Mouse (Mus musculus) natural killer cell, adult 2 months (primary cell): Measurements from ENCODE around the gene Rims4.

Experiments used
- DNase-seq, 2 experiments: peaks; one replicate each; pipeline ENCODE4 v3.0.0; 2022; ENCODE audit warnings: low spot score in 2 of 2

Gene Rims4

DNA sequence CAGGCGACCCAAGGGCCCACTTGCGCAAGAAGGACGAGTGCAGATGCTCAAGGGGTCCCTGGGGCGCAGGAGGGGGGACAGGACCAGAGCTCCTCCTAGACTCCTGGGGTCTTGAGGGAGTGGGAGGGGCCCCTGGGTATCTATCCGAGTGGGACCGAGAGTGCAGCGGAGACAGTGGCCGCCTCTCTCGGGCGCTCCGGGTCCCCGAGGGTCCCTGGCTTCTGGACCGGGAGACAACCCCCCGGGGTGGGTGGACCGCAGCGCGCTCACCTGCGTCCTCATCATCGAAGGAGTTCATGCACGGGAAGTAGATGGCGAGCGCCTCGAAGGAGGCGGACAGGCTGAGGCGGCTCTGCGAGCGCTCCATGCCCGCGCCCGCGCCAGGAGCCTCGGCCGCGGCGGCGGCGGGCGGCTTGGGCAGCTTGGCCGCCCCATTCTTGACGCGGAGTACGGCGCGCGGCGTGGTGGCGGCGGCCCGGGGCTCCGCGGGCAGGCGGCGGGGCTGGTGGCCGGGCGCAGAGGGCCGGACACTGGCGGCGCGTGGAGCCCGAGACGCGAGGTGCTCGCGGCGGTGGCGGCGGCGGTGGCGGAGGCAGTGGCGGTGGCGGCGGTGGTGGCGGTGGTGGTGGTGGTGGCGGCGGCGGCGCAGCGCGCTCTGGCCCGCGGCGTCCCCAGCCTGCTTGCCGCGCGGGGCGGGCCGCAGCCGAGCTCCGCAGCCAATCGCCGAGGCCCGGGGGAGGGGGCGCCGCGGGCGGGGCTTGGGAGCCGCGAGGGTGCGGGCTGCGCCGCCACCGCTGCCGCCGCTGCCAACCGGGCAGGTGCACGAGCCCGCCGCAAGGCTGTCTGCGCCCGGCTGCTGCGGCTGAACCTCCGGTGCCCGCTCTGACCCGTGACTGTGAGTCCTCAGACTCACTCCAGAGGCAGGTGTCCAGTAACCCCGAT lies at the start of gene Rims4:
TSS of gene Rims4 (minus strand) at position 367 of the 942 bp plus-strand sequence.
- no peak for DNase-seq

DNA sequence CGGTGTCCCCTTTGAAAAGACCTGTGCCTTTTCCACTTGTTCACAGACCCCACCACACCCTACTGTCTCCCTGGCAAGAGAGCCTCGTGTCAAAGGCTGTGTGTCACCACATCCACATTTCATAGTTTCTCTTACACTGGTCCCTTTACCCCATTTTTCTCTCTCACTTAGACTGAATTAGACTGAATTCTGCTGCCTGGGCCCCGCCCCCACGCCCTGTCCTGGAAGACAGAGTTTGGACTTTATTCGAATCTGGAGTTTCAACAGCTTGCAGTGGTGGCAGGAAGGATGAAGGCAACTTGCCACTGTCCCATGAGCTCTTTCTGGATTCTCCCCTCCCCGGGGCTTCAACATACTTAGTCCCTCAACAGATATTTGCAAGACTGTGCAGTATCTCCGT lies 47.2 kb upstream of the Rims4 start:
- DNase-seq = no peak

DNA sequence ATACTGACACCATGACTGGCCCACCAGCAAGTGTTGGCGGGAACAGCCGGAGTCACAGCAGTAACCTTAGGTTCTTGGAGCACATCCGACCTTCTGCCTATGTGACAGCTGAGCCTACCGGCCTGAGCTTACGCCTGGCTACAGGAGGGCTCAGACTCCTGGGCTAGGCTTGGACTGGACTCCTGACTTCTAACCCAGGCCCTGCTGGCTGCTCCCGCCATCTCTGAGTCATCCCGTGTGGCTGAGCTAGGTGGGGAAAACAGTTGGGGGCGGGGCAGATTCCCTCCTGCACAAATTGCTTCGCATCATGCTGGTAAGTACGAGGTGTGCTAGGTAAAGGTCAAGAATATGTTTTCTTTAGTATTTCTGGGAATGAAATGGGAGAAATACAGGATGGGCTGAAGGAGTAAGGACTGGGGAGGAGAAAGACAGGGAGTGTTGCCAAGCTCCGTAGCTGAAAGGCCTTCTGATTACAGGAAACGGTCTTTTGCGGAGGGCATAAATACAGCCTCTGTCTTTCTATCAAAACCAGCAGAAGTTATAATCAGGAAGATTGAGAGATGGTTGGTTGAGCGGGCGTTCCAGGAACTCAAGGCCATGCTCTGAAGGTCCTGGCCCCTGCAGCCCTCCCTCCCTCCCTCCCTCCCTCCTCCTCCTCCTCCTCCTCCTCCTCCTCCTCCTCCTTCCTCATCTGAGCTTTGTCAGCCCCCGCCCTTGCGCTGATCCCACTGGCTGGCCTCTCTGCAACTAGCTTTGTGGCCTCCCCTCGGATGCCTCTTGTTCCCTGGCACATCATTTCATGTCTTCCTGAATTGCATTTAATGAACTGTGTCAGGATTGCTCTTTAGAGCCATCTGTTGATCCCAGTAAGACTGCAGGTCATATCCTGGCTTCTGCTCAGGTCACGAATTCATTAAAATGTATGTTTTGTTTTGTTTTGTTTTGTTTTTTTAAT lies 46.4 kb upstream of the Rims4 start:
- no peak for DNase-seq

DNA sequence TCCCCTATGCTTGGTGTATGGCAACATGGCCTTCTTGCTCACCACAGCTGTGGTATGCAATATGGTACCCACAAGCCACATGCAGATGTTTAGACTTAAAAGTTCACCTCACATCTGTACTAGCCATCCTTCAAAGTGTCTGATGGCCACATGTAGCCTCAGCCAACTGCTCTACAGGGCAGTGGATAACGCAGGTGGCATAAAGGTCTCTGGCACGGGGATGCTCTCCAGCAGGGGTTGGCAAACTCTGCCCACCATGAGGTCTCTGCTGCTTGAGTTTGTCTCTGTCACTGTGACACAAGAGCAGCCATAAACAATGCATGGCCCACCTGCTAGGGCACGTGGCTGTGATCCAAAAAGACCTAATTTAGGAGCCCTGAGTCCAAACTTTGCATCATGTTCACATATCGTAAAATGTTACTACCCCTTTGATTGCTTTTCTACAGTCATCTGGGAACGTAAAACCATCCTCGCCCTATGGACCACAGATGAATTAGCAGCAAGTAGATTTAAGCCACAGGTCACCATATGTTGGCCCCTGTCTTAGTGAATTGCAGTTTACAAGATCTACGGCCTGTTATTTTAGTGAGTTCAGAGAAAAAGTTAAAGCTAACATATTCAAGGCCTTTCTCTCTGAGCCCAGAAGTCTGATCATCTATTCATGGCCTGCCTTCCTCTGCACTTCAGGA lies 35.3 kb upstream of the Rims4 start:
- DNase-seq = no peak

DNA sequence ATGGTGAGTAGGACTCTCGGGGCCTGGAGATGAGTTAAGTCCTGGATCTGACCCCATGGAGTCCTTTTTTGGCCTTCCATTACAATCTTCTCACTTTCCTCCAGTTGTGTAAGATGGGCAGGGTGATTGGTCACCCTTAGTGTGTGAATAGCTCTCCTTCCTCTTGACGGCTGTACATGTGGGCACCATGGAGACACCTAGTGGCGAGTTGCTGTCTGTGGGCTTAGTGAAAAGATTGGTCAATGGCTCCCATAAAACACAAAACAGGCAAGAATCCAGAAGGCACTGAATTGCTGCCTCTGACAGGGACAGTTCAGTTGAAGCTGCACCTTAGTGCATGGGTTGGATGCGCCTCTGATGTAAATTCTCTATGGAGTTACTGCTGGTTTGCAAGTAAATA lies 33.3 kb upstream of the Rims4 start:
- peak; percentile 9 to 24 for DNase-seq

DNA sequence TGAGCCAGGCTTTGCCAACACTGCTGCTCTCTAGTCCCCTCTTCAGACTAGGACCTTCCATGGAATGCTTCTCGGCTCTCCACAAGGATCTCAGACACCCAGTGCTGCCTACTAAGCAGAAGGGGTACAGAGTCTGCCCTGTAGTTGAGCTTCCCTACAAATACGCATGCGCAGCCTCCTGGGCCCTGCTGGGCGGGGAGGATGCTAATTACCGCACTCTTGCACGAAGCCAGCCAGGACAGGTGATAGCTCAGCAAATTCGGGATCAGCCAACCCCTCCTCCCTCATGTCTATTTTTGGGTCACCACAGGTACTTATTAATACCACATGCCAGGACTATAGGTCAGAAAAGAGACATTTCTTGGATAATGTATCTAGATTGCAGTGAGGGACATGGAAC lies 29.5 kb upstream of the Rims4 start:
- DNase-seq = no peak

DNA sequence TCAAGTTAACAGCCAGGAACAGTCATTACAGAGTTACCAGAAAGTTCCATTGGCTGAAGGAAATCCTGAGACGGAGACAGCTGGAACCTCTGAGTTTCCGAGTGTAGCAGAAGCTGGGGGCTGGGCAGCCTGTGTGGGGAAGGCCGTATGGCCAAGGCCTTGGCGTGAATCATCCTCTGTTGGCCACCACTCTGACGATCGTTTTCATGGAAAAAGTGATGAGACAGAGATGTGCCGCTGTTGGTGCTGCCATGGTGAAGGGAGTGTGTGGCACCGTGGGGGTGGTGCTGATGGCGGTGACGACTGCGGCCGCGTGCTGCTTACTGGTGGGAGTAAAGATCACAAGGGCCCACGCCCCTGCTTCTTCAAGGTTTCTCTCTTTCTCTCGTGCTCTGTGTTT lies 27.7 kb upstream of the Rims4 start:
- no peak for DNase-seq

DNA sequence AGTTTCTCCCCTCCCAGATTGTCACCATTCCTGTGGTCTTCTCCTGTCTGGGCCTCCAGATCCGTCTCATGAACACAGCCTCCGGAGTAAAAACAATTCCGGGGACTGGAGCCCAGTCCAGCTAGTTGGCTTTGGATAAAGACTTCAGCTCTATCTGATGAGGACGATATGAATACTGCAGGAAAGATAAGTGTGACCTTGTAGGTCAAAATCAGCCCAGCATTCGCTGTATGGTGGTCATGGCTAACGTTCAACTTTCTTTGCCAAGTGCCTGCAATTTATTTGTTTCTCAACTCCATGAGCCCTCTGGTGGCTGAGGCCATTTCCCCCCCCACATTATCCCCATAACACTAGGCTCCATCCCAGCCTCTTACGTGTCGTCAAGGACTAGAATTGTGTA lies 26.0 kb upstream of the Rims4 start:
- DNase-seq = no peak

DNA sequence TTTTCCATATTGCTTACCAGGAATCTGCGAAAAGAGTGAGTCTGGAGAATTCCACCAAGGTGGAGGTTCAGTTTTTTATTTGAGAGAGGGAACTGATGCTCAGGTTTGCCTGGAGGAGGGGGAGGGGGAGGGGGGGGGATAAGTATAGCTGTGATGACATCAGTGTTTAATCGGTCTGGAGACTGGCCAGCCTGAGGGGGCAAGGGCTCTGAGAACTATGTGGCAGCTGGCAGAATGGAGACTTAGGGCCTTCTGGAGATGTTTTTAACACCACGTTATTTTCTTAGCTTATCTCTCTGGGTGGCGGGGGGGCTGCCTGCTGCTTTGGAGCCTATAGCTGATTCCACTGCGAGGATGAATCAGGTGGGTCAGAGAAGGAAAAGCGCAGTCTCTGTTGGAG lies 24.6 kb upstream of the Rims4 start:
- DNase-seq = no peak

DNA sequence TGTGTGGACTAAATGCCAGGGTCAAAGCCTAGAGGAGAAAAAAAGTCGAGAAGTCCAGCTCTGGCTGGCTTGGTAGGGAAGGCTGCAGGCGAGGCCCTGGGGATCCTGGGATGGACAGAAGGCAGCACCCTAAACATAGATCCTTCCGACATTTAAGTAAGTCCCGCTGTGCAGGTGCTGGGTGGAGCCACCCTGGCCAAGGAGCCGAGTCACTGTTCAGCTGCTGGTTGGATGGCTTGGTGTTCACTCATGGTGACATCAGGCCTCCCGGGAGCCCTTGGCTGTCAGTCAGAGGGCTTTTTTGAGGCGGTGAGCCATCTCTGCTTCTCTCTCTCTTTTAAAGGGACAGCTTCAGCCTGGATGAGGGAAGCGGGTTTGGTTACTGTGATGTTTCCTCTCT lies 21.0 kb upstream of the Rims4 start:
- no peak for DNase-seq

DNA sequence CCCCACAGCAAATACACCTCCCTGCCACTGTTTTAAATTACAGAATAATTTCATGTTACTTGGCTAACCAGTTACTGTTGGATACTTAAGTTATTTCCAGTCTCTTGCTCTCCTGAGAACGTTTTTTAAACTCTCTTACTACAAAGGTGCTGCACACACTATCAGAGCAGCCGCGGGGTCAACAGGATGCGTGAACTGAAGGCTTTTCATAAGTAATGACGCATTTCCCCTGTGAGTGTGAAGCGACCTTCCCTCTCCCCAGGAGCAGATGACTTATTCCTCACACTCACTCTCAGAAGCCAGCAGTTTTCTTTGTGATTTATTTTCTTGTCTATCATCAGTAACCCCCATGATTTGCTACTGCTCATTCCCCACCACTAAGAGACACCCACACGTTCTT lies 13.7 kb upstream of the Rims4 start:
- DNase-seq = peak; percentile 26 to 44

DNA sequence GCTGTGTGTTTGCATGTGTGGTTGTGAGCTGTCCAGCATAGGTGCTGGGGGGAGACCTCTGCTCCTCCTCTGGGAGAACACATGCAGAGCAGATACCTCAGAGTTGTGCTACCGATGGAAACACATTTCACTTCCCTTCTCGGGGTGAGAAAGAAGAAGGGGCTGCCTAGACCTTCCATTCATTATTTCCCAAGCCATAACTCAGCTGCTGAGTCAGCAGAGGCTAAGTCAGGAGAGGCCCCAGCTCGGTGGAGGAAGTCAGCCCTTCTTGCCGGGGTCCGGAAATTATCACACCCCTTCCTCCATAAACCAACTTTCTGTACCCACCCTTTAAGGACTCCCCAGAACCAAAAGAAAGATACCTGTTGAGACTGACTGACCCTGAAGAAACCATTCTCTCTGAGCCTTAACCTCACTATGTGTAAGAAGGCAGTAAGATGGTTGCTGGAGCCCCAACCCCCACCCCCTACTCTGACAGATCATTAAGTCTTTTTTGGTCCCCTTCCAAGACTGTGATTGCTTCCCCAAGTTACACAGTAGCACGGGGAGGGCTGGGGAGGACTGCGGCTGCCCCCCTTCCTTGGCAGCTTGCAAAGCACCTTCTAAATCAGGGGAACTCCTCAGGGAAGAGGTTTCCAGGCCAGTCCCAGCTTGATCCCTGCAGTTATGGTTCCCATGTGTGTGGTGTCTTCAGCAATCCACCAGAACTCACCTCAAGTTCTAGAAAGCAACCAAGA lies 10.1 kb upstream of the Rims4 start:
- DNase-seq = no peak

DNA sequence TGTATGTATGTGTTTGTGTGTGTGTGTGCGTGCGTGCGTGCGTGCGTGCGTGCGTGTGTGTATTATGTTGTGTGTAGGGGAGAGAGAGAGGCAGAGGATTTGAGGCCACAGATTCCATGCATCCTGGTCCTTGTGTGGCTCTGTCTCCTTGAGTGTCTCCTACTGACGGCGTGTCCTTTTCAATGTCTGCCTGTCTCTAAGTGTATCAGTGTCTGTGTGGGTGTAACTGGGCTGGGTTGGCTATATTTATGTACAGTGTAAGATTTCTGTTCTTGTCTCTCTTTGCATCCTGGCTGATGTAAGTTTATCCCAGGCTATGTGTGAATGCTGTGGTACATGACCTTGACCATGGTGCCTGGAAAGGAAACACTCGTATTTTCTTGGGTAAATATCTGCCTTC lies 6.6 kb upstream of the Rims4 start:
- no peak for DNase-seq

DNA sequence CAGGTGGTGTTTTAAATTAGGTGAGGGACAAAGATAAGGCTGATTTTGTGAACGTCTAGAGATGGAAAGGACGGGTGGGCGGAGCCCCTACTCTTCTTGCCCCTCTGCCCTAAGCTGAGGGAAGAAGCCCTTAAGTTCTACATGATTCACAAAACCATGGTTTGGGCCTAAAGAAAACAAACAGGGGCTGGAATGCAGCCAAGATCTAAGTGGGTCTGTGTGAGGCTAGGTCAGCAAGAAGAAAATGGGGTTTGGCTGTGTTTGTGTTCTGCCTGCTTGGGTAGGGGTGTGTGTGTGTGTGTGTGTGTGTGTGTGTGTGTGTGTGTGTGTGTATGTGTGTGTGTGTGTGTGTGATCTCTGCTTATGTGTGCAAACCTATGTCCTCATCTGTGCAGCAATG lies 6.0 kb upstream of the Rims4 start:
- DNase-seq = no peak

DNA sequence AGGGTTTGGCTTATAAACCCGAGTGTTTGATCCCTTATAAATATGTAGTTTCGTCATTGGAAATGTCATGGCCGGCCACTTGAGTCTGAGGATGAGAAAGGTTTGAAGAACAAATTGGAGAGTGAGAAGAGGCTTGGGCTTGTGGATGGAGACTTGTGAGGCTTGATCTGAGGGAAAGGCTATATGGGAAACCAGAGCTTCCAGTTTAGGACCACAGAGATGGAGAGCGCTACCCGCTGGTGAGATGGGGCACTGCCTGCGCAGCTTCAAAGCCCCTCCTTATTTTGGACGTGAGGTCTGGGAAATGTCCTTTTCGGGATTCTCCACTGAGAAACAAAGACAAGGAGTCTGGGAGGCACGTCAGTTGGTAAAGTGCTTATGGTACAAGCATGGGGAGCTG lies 4.6 kb upstream of the Rims4 start:
- no peak for DNase-seq

DNA sequence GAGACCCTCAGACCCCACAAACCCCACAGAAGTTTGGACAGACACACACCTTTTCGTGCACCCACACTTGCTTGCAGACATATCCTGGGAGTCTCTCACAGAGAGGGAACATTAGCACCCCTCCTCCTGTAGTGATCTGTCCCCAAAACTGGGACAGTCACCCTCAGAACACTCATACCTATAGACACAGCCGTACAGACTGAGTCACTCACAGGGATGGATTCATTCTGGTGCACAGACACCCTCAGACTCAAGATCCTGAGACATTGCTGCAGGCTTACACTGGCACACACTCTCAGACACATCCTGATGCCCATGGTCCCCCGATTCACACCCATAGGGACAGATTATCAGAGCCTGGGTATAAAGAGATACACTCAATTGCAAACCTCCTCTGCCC lies 1.1 kb upstream of the Rims4 start:
- no peak for DNase-seq

DNA sequence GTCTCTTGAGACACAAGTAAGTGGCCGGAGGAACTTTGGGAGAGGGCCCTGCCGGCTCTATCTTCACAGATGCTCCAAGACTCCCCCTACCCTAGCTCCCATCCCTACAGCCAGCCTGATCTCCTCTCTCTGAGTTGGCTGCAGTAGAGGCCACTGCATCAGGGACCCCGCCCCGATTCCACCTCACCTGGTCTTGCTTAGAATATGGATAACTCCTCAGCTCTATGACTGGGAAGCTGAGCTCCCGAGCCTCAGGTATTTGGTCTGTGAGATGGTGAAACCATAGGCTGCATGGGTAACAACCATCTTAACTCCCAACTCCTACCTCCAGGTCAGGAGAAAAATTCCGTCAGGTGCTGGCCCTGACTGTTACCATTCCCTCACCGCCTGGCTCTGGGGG lies 1.8 kb downstream of the Rims4 start:
- no peak for DNase-seq

DNA sequence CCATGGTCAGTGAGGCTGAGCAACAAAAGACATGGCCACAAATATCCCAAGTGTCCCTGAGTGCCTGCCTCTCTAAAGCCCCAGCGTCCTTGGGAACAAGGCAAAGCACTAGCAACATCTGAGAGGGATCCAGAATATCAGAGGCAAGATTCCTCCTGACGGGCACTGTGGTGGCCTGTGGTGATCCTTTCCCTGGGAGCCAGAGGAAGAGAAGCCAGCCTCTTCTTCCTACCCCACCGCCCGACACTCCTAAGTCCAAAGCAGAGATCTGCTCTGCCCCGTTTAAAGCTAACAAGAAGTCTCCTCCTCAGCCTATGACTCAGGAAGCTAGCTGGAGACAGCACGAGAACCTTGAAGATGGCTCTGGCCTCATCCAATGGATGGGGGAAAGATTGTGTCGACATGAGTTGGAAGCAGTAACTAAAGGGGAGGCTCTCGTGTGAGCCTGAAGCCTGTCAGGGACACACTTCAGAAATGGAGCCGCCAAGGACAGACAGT lies 3.1 kb downstream of the Rims4 start:
- no peak for DNase-seq

DNA sequence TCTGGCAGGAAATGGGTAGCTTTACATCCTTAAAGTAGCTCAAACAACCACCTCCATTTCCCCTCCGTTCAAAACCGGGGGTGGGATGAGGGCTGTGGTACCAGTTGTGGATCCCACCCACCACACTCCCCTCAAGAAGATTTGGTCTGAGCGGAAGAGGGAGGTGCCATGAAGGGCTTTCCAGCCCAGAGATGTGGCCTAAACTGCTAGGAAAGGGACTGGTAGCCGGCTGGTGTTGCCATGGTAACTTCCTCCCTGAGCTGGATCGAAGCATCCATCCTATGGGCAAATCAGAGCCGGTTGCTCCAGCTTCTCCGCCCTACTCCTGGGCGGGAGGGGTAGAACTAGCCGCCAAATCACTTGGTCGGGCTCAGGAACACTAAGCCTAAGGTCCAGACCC lies 4.4 kb downstream of the Rims4 start:
- DNase-seq = no peak

DNA sequence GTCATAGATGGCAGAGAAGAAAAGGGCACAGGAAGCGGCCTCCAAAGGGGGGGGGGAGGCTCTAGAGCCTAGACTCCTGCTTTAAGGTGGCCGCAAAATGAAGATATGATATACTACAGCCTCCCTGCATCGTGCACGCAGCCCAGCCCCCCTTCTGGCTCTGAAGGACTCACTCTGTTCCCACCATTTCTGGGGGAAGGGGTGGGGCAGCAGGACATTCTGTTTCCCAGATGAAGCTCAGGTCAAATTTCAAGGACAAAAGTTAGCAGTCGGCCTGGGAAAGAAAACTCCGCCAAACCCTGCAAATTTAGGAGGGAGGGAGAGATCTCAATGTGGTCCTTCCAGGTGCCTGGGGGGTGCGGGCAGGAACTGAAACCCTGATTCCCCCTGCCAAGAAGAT lies 4.8 kb downstream of the Rims4 start:
- DNase-seq = no peak

DNA sequence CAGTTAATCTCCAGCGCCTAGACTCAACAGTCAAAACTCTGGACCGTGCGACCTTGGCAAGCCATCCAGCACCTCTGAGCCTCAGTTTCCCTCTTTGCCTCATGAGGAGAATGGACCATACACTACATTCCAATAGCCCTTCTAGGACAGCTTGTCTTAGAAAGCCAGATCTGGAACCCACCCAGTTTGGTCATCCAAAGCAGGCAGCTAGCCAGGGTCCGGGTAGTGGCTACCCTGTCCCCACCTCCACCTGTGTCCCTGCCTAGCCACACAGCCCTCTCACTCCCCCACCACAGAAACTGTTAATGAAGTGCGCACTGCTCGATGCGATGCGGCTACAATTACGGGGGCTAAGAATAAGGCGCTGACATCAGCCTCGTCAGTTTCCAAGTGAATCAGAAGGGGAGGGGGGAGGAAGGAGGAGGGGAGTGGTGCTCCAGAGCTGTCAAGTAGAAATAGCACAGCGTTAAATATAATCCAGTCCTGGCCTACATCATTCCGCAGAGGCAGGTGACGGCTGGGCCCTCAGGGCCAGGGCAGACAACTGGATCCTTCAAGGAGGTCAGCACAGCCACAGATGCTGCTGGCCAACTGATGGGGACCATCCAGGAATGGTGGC lies 6.5 kb downstream of the Rims4 start:
- no peak for DNase-seq
